Mouse (Mus musculus) embryonic fibroblast, embryonic 13.5 days (primary cell): Measurements from ENCODE around the gene Slc9a9. TPM values are rescaled to one million over a fixed set of nuclear protein-coding genes. Genes with fewer than 3 reads are reported as not detected.

Experiments used
- H3K27ac ChIP-seq: 2 replicates; pipeline ENCODE4 v1.5.1; 2012; ENCODE audit warnings: low read length, control low read depth, inconsistent platforms; ENCODE audit not compliant: insufficient read depth
- H3K4me1 ChIP-seq: 2 replicates; pipeline ENCODE4 v1.6.1; 2011; ENCODE audit warnings: low read length; ENCODE audit not compliant: control insufficient read depth, insufficient read depth
- H3K4me3 ChIP-seq: 2 replicates; pipeline ENCODE4 v1.5.1; 2011; ENCODE audit warnings: mild to moderate bottlenecking, control low read depth, low read length; ENCODE audit not compliant: insufficient read depth
- CTCF ChIP-seq: IDR thresholded peaks from 2 replicates; pipeline ENCODE4 v1.5.1; 2011; ENCODE audit warnings: mild to moderate bottlenecking, control low read depth, low read length, moderate library complexity, borderline replicate concordance; ENCODE audit not compliant: insufficient read depth
- POLR2A ChIP-seq: IDR thresholded peaks from 2 replicates; pipeline ENCODE4 v1.6.1; 2011; ENCODE audit warnings: low read depth, mild to moderate bottlenecking, control low read depth, low read length, moderate library complexity
- polyA plus RNA-seq: library from polyadenylated mRNA; stranded (reverse); fragments of >200 nt; gene quantifications from 2 replicates; pipeline ENCODE4 v1.2.4, GENCODE M21; 2011; ENCODE audit warnings: low read depth; ENCODE audit not compliant: missing spikeins, insufficient read length

Slc9a9 gene
- polyA plus RNA-seq, 1 experiment: 7.7 TPM

GRCm38 (mm10) chr9:95150597-95150996 is 480.9 kb downstream of the Slc9a9 start:
- H3K27ac ChIP-seq: no peak overlapping the region
- TF ChIP-seq POLR2A: no peak
- H3K4me1 ChIP-seq: no peaks in the 10 kb centered on the region
- no peak overlapping the region for H3K4me3 ChIP-seq

- Histone ChIP-seq H3K4me1 (no peaks in the 10 kb centered on the region), H3K4me3 (no peak overlapping the region), H3K27ac (no peak overlapping the region)
- TF ChIP-seq CTCF (no peak), POLR2A (no peak)
Observed at GRCm38 (mm10) chr9:95150998-95151397, 481.3 kb downstream of the Slc9a9 start.

- Histone ChIP-seq H3K4me1 (no peaks in the 10 kb centered on the region), H3K4me3 (no peak overlapping the region), H3K27ac (no peak overlapping the region)
- no peak for TF ChIP-seq CTCF
- TF ChIP-seq POLR2A: no peak
Observed at GRCm38 (mm10) chr9:95151746-95152145, 482.0 kb downstream of the Slc9a9 start.

GRCm38 (mm10) chr9:95153966-95154365 is 484.3 kb downstream of the Slc9a9 start:
- Histone ChIP-seq H3K4me1 (no peaks in the 10 kb centered on the region), H3K27ac (no peak overlapping the region), H3K4me3 (no peak overlapping the region)
- TF ChIP-seq CTCF (no peak), POLR2A (no peak)

- no peak overlapping the region for H3K27ac ChIP-seq
- no peaks in the 10 kb centered on the region for H3K4me1 ChIP-seq
- no peak overlapping the region for H3K4me3 ChIP-seq
- TF ChIP-seq CTCF: no peak
- TF ChIP-seq POLR2A: no peak
Observed at GRCm38 (mm10) chr9:95157948-95158347, 488.2 kb downstream of the Slc9a9 start.

GRCm38 (mm10) chr9:95158916-95159315 is 489.2 kb downstream of the Slc9a9 start:
- Histone ChIP-seq H3K4me1 (no peaks in the 10 kb centered on the region), H3K4me3 (no peak overlapping the region), H3K27ac (no peak overlapping the region)
- TF ChIP-seq POLR2A: no peak
- TF ChIP-seq CTCF: no peak

- TF ChIP-seq POLR2A (no peak), CTCF (no peak)
- Histone ChIP-seq H3K4me3 (no peak overlapping the region), H3K27ac (no peak overlapping the region), H3K4me1 (no peaks in the 10 kb centered on the region)
Observed at GRCm38 (mm10) chr9:95160575-95161300, 491.0 kb downstream of the Slc9a9 start.

GRCm38 (mm10) chr9:95161699-95162098 is 492.0 kb downstream of the Slc9a9 start:
- no peak overlapping the region for H3K27ac ChIP-seq
- TF ChIP-seq CTCF (no peak), POLR2A (no peak)
- no peaks in the 10 kb centered on the region for H3K4me1 ChIP-seq
- no peak overlapping the region for H3K4me3 ChIP-seq

- Histone ChIP-seq H3K4me3 (no peak overlapping the region), H3K27ac (0 out of 2 replicates have a peak overlapping the region, but pooled peaks have one; percentile 14)
- TF ChIP-seq POLR2A (no peak), CTCF (no peak)
Observed at GRCm38 (mm10) chr9:95166224-95166623, 496.5 kb downstream of the Slc9a9 start.

GRCm38 (mm10) chr9:95167806-95168205 is 498.1 kb downstream of the Slc9a9 start:
- Histone ChIP-seq H3K4me3 (no peak overlapping the region), H3K4me1 (no peaks in the 10 kb centered on the region), H3K27ac (no peak overlapping the region)
- no peak for TF ChIP-seq POLR2A
- TF ChIP-seq CTCF: no peak

More at GRCm38 (mm10) chr9:95166224-95166623, 496.5 kb downstream of the Slc9a9 start:
- H3K4me1 ChIP-seq: no peaks in the 10 kb centered on the region

GRCm38 (mm10) chr9:95168487-95169008 is 498.8 kb downstream of the Slc9a9 start:
- H3K4me3 ChIP-seq: no peak overlapping the region
- no peak for TF ChIP-seq POLR2A
- no peak for TF ChIP-seq CTCF

More at GRCm38 (mm10) chr9:95168487-95169008, 498.8 kb downstream of the Slc9a9 start:
- Histone ChIP-seq H3K4me1 (no peaks in the 10 kb centered on the region), H3K27ac (no peak overlapping the region)
